Mouse (Mus musculus) liver, postnatal 0 days (tissue): ENCODE results near the gene Gmeb1. TPM values are rescaled to one million over a fixed set of nuclear protein-coding genes. Genes with fewer than 3 reads are reported as not detected.
A peak's percentile ranks its signal among the peaks of the same experiment; 100 is the strongest.

Experiments used
- ATAC-seq: fragments of 200-750 bp; cut with Nextera tagmentation; 2 replicates; pipeline ENCODE4 v1.8.0; 2017; ENCODE audit warnings: mild to moderate bottlenecking, moderate library complexity
- DNase-seq: peaks from one replicate; pipeline ENCODE4 v3.0.0-alpha.2; 2016
- H3K27ac ChIP-seq: fragments of 300-500 bp; sonication (generic); 2 replicates; pipeline ENCODE4 v1.5.1; 2014; ENCODE audit warnings: antibody characterized with exemption, moderate library complexity, mild to moderate bottlenecking, low read depth
- H3K27me3 ChIP-seq: fragments of 300-500 bp; sonication (generic); 2 replicates; pipeline ENCODE4 v1.6.1; 2014; ENCODE audit warnings: low read length, control low read depth, mixed read lengths; ENCODE audit not compliant: insufficient read depth
- H3K36me3 ChIP-seq: fragments of 300-500 bp; sonication (generic); replicated peaks from 2 replicates; pipeline ENCODE4 v1.6.1; 2014; ENCODE audit warnings: mild to moderate bottlenecking, control low read depth, low read length, moderate library complexity, mixed read lengths; ENCODE audit not compliant: insufficient read depth
- H3K4me1 ChIP-seq: fragments of 300-500 bp; sonication (generic); 2 replicates; pipeline ENCODE4 v1.6.1; 2014; ENCODE audit warnings: antibody characterized with exemption, mild to moderate bottlenecking, control low read depth; ENCODE audit not compliant: insufficient read depth
- H3K4me2 ChIP-seq: fragments of 300-500 bp; sonication (generic); 2 replicates; pipeline ENCODE4 v1.6.1; 2014; ENCODE audit warnings: low read depth, mild to moderate bottlenecking, low read length, moderate library complexity, mixed read lengths
- H3K4me3 ChIP-seq: fragments of 300-500 bp; sonication (generic); 2 replicates; pipeline ENCODE4 v1.5.1; 2014; ENCODE audit warnings: low read depth, low read length
- H3K9ac ChIP-seq: fragments of 300-500 bp; sonication (generic); replicated peaks from 2 replicates; pipeline ENCODE4 v1.6.1; 2014; ENCODE audit warnings: mild to moderate bottlenecking, moderate library complexity
- H3K9me3 ChIP-seq: fragments of 300-500 bp; sonication (generic); 2 replicates; pipeline ENCODE4 v1.6.1; 2016; ENCODE audit warnings: mild to moderate bottlenecking, control low read depth, low read length, mixed read lengths
- CTCF ChIP-seq: sonication (generic); IDR thresholded peaks from 2 replicates; pipeline ENCODE4 v1.5.1; 2016; ENCODE audit warnings: antibody characterized with exemption, low read depth
- EP300 ChIP-seq: IDR thresholded peaks from 2 replicates; pipeline ENCODE4 v1.6.1; 2016; ENCODE audit warnings: antibody characterized with exemption, low read depth, mild to moderate bottlenecking
- WGBS: fragments of 180-500 bp; shearing (Covaris S2); extraction: QIAGEN DNeasy Blood & Tissue Kit; methylation state at CpG from one replicate; pipeline ENCODE4 v1.1.7; 2014; ENCODE audit not compliant: insufficient replicate concordance; 5-methylcytosine and 5-hydroxymethylcytosine counted together
- polyA plus RNA-seq: library from polyadenylated mRNA; unstranded; fragments of >200 nt; fragmentation: Nextera tagmentation; extraction: Ambion mirVana; gene quantifications from 2 replicates; pipeline ENCODE4 v1.2.1, GENCODE M21; 2015

The Gmeb1 gene
- polyA plus RNA-seq, 1 experiment from 2014 or later: 8.9 TPM

DNA sequence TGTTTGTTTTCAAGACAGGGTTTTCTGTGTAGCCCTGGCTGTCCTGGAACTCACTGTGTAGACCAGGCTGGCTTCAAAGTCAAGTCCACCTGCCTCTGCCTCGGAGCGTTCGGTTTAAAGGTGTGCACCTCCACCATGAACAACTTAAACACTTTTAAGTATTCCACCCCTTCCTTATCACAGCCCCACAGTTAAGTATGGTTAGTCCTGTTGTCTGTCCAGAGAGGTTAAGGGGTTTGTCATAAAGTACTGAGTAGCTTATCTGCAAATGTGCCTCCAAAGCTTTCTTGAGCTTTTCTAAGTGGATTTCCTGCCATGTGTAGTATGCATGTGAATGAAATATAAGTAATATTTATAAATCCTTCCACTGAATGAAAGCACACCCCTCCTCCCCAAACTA, 14.5 kb upstream of the Gmeb1 start:
- Histone ChIP-seq H3K4me3 (0 out of 2 replicates have a peak overlapping the region, but pooled peaks have one; percentile 14), H3K4me1 (peaks cover 18% of the 10 kb centered on the region), H3K9ac (no peak overlapping the region; the same call in 1 of the 2 replicates), H3K4me2 (peak overlapping the region; percentile 78), H3K9me3 (no peaks in the 10 kb centered on the region), H3K36me3 (peaks cover 4% of the 10 kb centered on the region), H3K27ac (no peak overlapping the region), H3K27me3 (no peaks in the 10 kb centered on the region)
- ATAC-seq (no peak), DNase-seq (no peak)
- TF ChIP-seq EP300 (no peak), CTCF (no peak)
- WGBS: 59% methylated on average over 3 of the region's 3 CpGs

DNA sequence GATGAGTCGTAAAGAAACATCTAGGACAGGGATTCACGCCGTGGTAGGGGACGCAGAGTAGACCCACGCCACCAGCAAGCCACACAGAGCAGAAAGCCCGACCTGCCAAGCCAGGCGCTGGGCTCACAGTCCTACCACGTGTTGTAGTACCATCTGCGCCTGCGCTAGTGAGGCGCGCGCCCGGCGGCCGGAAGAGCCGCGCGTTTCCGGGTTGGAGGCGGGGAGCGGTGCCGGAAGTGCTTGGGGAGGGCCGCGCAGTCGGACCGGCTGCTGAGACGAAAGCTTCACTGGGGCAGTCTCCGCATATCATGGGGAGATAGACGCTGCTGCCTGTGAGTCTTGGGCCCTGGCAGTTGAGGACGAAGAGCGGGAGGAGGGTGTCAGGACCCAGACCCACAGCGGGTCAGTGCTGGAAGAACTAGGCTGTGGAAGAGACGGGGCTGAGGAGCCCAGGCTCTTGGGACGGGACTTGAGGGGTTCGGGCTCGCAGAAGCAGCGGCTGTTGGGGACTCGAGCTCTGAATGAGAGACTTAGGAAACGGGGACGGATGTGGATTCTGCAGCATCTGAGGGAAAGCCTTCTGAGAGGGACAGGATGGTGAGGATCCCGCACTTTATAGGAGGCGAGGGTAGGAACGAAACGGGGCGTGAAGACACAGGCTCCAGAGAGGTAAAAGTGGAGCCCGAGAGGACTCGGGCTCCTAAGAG, 12.9 kb upstream of the Gmeb1 start, which contains the start of gene Taf12:
TSS of gene Taf12 (plus strand) at position 220 of the 707 bp plus-strand sequence.
- Histone ChIP-seq H3K4me3 (peak within 1 kb of the TSS; percentile 79), H3K36me3 (no peaks in the 10 kb centered on the region), H3K4me2 (peak within 1 kb of the TSS; percentile 78), H3K4me1 (peaks cover 18% of the 10 kb centered on the region), H3K9ac (peak within 1 kb of the TSS; percentile 91), H3K9me3 (no peaks in the 10 kb centered on the region), H3K27ac (peak within 1 kb of the TSS; percentile 96), H3K27me3 (no peaks in the 10 kb centered on the region)
- DNase-seq: peak; percentile 96
- ATAC-seq: peak; percentile 86
- TF ChIP-seq EP300 (no peak; the same call in 1 of the 2 replicates), CTCF (no peak)
- WGBS: under 1% methylated on average over 48 of the region's 48 CpGs

DNA sequence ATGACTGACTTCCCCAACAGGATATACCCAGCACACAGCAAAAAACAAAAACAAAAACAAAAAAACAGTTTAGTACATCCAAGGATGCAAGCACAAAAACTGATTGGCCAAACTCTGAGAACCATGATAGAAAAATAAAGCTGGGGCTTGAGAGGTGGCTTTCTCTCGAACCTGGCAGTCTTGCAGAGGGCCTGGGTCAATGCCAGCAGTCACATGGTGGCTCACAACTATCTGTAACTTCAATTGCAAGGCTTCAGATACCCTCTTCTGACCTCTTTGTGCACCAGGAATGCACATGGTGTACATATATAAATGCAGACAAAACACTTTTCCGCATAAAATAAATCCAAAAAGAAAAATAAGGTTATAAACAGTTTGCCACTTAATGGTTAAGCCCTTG, 11.8 kb upstream of the Gmeb1 start:
- Histone ChIP-seq H3K4me1 (peaks cover 21% of the 10 kb centered on the region), H3K36me3 (no peaks in the 10 kb centered on the region), H3K9ac (peak overlapping the region; percentile 91; the same call in 1 of the 2 replicates), H3K27me3 (no peaks in the 10 kb centered on the region), H3K9me3 (no peaks in the 10 kb centered on the region), H3K4me2 (peak overlapping the region; percentile 78), H3K27ac (no peak overlapping the region), H3K4me3 (peak overlapping the region; percentile 79; the same call in 1 of the 2 replicates)
- TF ChIP-seq EP300 (no peak), CTCF (no peak)
- DNase-seq (no peak), ATAC-seq (no peak)
- WGBS: 36% methylated on average over 2 of the region's 2 CpGs

DNA sequence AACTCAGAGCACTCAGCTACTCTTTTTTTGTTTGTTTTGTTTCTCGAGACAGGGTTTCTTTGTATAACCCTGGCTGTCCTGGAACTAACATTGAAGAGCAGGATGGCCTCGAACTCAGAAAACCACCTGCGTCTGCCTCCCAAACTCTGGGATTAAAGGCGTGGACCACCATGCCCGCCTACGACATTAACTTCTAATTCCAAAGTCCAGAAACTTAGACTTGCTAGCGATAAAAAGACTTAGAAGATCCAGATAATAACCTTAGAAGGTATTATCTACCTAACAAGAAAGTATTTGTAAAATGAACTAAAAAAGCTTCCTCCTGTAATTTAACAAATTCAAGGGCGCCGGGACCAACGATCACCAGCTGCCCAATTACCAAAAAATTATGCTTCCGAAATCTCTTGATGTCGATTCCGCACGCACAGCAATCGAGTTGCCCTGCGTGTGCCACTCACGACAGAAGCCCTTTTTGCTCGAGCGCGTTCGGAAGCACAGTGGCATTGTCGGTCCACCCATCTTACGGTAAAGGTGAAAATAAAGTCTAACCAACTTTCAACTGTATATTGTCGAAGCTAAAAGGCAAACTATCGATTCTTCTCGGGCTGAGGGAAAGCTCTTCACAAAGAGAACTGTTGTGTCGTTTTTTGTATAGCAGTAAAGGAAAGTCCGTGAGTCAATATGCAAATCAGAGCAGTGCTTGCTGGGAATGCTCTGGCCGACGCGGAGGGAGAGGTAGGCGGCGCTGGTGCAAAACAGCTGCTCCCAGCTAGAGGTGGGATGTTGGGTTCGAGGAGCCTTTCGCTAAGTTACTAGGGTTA, 8.5 kb upstream of the Gmeb1 start:
- peaks cover 16% of the 10 kb centered on the region for H3K4me1 ChIP-seq
- no peaks in the 10 kb centered on the region for H3K36me3 ChIP-seq
- peak overlapping the region; percentile 90 for H3K27ac ChIP-seq
- peak overlapping the region; percentile 65 for H3K9ac ChIP-seq
- peak; percentile 78 for ATAC-seq
- WGBS: under 1% methylated on average over 35 of the region's 35 CpGs
- H3K4me2 ChIP-seq: peak overlapping the region; percentile 67
- TF ChIP-seq EP300 (peak; percentile 91), CTCF (peak; percentile 75)
- no peaks in the 10 kb centered on the region for H3K27me3 ChIP-seq
- H3K9me3 ChIP-seq: no peaks in the 10 kb centered on the region
- peak; percentile 87 for DNase-seq
- peak overlapping the region; percentile 24 for H3K4me3 ChIP-seq

DNA sequence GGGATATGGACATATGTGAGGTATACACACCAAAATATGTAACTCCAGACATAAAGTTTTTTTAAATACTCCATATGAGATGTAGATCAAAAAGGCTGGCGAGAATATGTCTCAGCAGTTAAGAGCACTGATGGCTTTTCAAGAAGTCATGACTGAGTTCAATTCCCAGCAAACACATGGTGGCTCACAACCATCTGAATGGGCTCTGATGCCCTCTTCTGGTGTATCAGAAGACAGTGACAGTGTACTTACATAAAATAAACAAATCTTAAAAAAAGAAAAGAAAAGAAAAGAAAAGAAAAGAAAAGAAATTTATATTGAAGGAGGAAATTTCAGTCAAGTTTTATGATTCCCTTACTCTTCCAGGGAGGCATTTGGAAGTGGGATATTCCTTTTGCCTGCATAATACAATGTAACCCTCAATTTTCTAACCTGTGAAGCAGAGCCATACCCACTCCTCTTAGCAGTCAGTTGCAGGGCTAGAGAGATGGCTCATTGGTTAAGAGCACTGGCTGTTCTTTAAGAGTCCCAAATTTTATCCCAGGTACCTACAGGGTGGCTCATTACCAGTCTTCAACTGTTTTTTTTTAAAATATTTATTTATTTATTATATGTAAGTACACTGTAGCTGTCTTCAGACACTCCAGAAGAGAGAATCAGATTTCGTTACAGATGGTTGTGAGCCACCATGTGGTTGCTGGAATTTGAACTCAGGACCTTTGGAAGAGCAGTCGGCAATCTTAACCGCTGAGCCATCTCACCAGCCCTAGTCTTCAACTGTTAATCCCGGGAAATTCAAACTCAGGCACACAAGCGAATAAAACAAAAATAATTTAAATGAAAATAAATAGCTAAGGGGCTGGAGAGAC, 7.7 kb upstream of the Gmeb1 start:
- no peaks in the 10 kb centered on the region for H3K36me3 ChIP-seq
- H3K27ac ChIP-seq: peak overlapping the region; percentile 90
- peaks cover 16% of the 10 kb centered on the region for H3K4me1 ChIP-seq
- DNase-seq (no peak), ATAC-seq (no peak)
- no peaks in the 10 kb centered on the region for H3K9me3 ChIP-seq
- H3K27me3 ChIP-seq: no peaks in the 10 kb centered on the region
- no peak overlapping the region for H3K4me2 ChIP-seq
- H3K4me3 ChIP-seq: no peak overlapping the region
- TF ChIP-seq CTCF: peak; percentile 67
- TF ChIP-seq EP300: no peak
- WGBS: 8% methylated on average over 6 of the region's 6 CpGs
- H3K9ac ChIP-seq: no peak overlapping the region; the same call in 1 of the 2 replicates
